Mouse (Mus musculus): ENCODE data around the gene Ptbp3. TPM values are rescaled to one million over a fixed set of nuclear protein-coding genes. Genes with fewer than 3 reads are reported as not detected.

Gene Ptbp3
- polyA plus RNA-seq, 1 experiment from 2014 or later, result 16.9 TPM

GRCm38 (mm10) chr4:59459216-59459955 is 89.8 kb downstream of the Ptbp3 start:
- H3K4me1 ChIP-seq, result no peaks in the 10 kb centered on the region
- H3K4me2 ChIP-seq, result no peak overlapping the region
- H3K9ac ChIP-seq, result no peak overlapping the region
- 83% methylated on average over 13 of the region's 13 CpGs for WGBS
- no peaks in the 10 kb centered on the region for H3K27me3 ChIP-seq (replicated peaks)
- H3K9me3 ChIP-seq, result no peaks in the 10 kb centered on the region
- H3K36me3 ChIP-seq (replicated peaks), result no peaks in the 10 kb centered on the region
- H3K27ac ChIP-seq, result no peak overlapping the region
- ATAC-seq (replicated peaks), result no peak
- H3K4me3 ChIP-seq, result no peak overlapping the region

- Histone ChIP-seq H3K27ac (no peak overlapping the region), H3K27me3 (replicated peaks) (no peaks in the 10 kb centered on the region), H3K9ac (no peak overlapping the region), H3K36me3 (replicated peaks) (no peaks in the 10 kb centered on the region), H3K9me3 (no peaks in the 10 kb centered on the region), H3K4me2 (no peak overlapping the region), H3K4me1 (no peaks in the 10 kb centered on the region), H3K4me3 (no peak overlapping the region)
- WGBS, result 40% methylated on average over 9 of the region's 9 CpGs
- ATAC-seq (replicated peaks), result no peak
Measured at GRCm38 (mm10) chr4:59457941-59458340, 91.2 kb downstream of the Ptbp3 start.

GRCm38 (mm10) chr4:59457091-59457490 is 92.1 kb downstream of the Ptbp3 start:
- H3K9ac ChIP-seq, result no peak overlapping the region
- H3K9me3 ChIP-seq, result no peaks in the 10 kb centered on the region
- H3K27ac ChIP-seq, result no peak overlapping the region
- H3K27me3 ChIP-seq (replicated peaks), result no peaks in the 10 kb centered on the region
- H3K4me2 ChIP-seq, result no peak overlapping the region
- H3K36me3 ChIP-seq (replicated peaks), result no peaks in the 10 kb centered on the region
- ATAC-seq (replicated peaks), result no peak
- no peaks in the 10 kb centered on the region for H3K4me1 ChIP-seq
- no peak overlapping the region for H3K4me3 ChIP-seq
- WGBS, result 90% methylated on average over 5 of the region's 5 CpGs

GRCm38 (mm10) chr4:59455465-59455864 is 93.7 kb downstream of the Ptbp3 start:
- ATAC-seq (replicated peaks), result no peak
- no peaks in the 10 kb centered on the region for H3K27me3 ChIP-seq (replicated peaks)
- no peak overlapping the region for H3K4me2 ChIP-seq
- 70% methylated on average over 2 of the region's 2 CpGs for whole genome bisulfite sequencing
- no peaks in the 10 kb centered on the region for H3K36me3 ChIP-seq (replicated peaks)
- H3K9ac ChIP-seq, result no peak overlapping the region
- H3K4me3 ChIP-seq, result no peak overlapping the region
- H3K4me1 ChIP-seq, result no peaks in the 10 kb centered on the region
- H3K9me3 ChIP-seq, result no peaks in the 10 kb centered on the region
- H3K27ac ChIP-seq, result no peak overlapping the region

- Histone ChIP-seq H3K4me1 (no peaks in the 10 kb centered on the region), H3K36me3 (replicated peaks) (no peaks in the 10 kb centered on the region), H3K9me3 (no peaks in the 10 kb centered on the region), H3K27me3 (replicated peaks) (no peaks in the 10 kb centered on the region), H3K27ac (no peak overlapping the region), H3K4me2 (no peak overlapping the region), H3K4me3 (no peak overlapping the region), H3K9ac (no peak overlapping the region)
- 75% methylated on average over 3 of the region's 3 CpGs for WGBS
- ATAC-seq (replicated peaks), result no peak
Measured at GRCm38 (mm10) chr4:59454046-59454445, 95.1 kb downstream of the Ptbp3 start.

- Histone ChIP-seq H3K36me3 (replicated peaks) (no peaks in the 10 kb centered on the region), H3K9me3 (no peaks in the 10 kb centered on the region), H3K9ac (no peak overlapping the region), H3K4me1 (no peaks in the 10 kb centered on the region), H3K4me3 (no peak overlapping the region), H3K27me3 (replicated peaks) (no peaks in the 10 kb centered on the region), H3K27ac (no peak overlapping the region), H3K4me2 (no peak overlapping the region)
- 88% methylated on average over 8 of the region's 8 CpGs for WGBS
- ATAC-seq (replicated peaks), result no peak
Measured at GRCm38 (mm10) chr4:59452503-59452933, 96.6 kb downstream of the Ptbp3 start.

GRCm38 (mm10) chr4:59450906-59451305 is 98.3 kb downstream of the Ptbp3 start:
- no peak for ATAC-seq (replicated peaks)
- no peaks in the 10 kb centered on the region for H3K4me1 ChIP-seq
- H3K9me3 ChIP-seq, result no peaks in the 10 kb centered on the region
- H3K4me2 ChIP-seq, result no peak overlapping the region
- H3K27ac ChIP-seq, result no peak overlapping the region
- H3K36me3 ChIP-seq (replicated peaks), result no peaks in the 10 kb centered on the region
- H3K4me3 ChIP-seq, result no peak overlapping the region
- no peak overlapping the region for H3K9ac ChIP-seq
- WGBS, result 92% methylated on average over 3 of the region's 3 CpGs
- H3K27me3 ChIP-seq (replicated peaks), result no peaks in the 10 kb centered on the region

GRCm38 (mm10) chr4:59450234-59450854 is 98.8 kb downstream of the Ptbp3 start:
- 86% methylated on average over 6 of the region's 6 CpGs for WGBS
- no peaks in the 10 kb centered on the region for H3K27me3 ChIP-seq (replicated peaks)
- no peak for ATAC-seq (replicated peaks)
- H3K9ac ChIP-seq, result no peak overlapping the region
- H3K9me3 ChIP-seq, result no peaks in the 10 kb centered on the region
- H3K4me3 ChIP-seq, result no peak overlapping the region
- H3K4me2 ChIP-seq, result no peak overlapping the region
- H3K36me3 ChIP-seq (replicated peaks), result no peaks in the 10 kb centered on the region
- H3K27ac ChIP-seq, result no peak overlapping the region
- no peaks in the 10 kb centered on the region for H3K4me1 ChIP-seq

GRCm38 (mm10) chr4:59447296-59447695 is 101.9 kb downstream of the Ptbp3 start:
- Histone ChIP-seq H3K4me2 (no peak overlapping the region), H3K4me3 (no peak overlapping the region), H3K9ac (no peak overlapping the region), H3K27me3 (replicated peaks) (no peaks in the 10 kb centered on the region), H3K9me3 (no peaks in the 10 kb centered on the region), H3K36me3 (replicated peaks) (no peaks in the 10 kb centered on the region), H3K27ac (no peak overlapping the region), H3K4me1 (no peaks in the 10 kb centered on the region)
- 70% methylated on average over 1 of the region's 1 CpGs for WGBS
- ATAC-seq (replicated peaks), result no peak

- Histone ChIP-seq H3K27ac (no peak overlapping the region), H3K36me3 (replicated peaks) (no peaks in the 10 kb centered on the region), H3K4me2 (no peak overlapping the region), H3K27me3 (replicated peaks) (no peaks in the 10 kb centered on the region), H3K4me3 (no peak overlapping the region), H3K4me1 (no peaks in the 10 kb centered on the region), H3K9ac (no peak overlapping the region), H3K9me3 (no peaks in the 10 kb centered on the region)
- ATAC-seq (replicated peaks), result no peak
- 82% methylated on average over 6 of the region's 6 CpGs for WGBS
Measured at GRCm38 (mm10) chr4:59445516-59445915, 103.6 kb downstream of the Ptbp3 start.

GRCm38 (mm10) chr4:59444994-59445393 is 104.2 kb downstream of the Ptbp3 start:
- no peak for ATAC-seq (replicated peaks)
- Histone ChIP-seq H3K27ac (no peak overlapping the region), H3K9ac (no peak overlapping the region)

GRCm38 (mm10) chr4:59444085-59444484 is 105.1 kb downstream of the Ptbp3 start:
- no peak overlapping the region for H3K9ac ChIP-seq
- H3K4me1 ChIP-seq, result no peaks in the 10 kb centered on the region
- H3K9me3 ChIP-seq, result no peaks in the 10 kb centered on the region
- peaks cover 7% of the 10 kb centered on the region for H3K27me3 ChIP-seq (replicated peaks)
- no peak overlapping the region for H3K4me2 ChIP-seq
- H3K36me3 ChIP-seq (replicated peaks), result no peaks in the 10 kb centered on the region
- H3K27ac ChIP-seq, result no peak overlapping the region
- H3K4me3 ChIP-seq, result no peak overlapping the region
- ATAC-seq (replicated peaks), result no peak
- WGBS, result 75% methylated on average over 4 of the region's 4 CpGs

More at GRCm38 (mm10) chr4:59444994-59445393, 104.2 kb downstream of the Ptbp3 start:
- Histone ChIP-seq H3K4me2 (no peak overlapping the region), H3K4me1 (no peaks in the 10 kb centered on the region), H3K9me3 (no peaks in the 10 kb centered on the region), H3K27me3 (replicated peaks) (0 out of 2 replicates have a peak, but pooled peaks cover 1% of the 10 kb centered on the region), H3K36me3 (replicated peaks) (no peaks in the 10 kb centered on the region), H3K4me3 (no peak overlapping the region)
- 84% methylated on average over 3 of the region's 3 CpGs for WGBS

- Histone ChIP-seq H3K36me3 (replicated peaks) (no peaks in the 10 kb centered on the region), H3K9me3 (no peaks in the 10 kb centered on the region), H3K4me1 (peaks cover 9% of the 10 kb centered on the region), H3K27me3 (replicated peaks) (peaks cover 20% of the 10 kb centered on the region), H3K4me3 (no peak overlapping the region), H3K9ac (no peak overlapping the region), H3K27ac (no peak overlapping the region), H3K4me2 (no peak overlapping the region)
- ATAC-seq (replicated peaks), result no peak
- 65% methylated on average over 1 of the region's 1 CpGs for WGBS
Measured at GRCm38 (mm10) chr4:59441265-59441664, 107.9 kb downstream of the Ptbp3 start.
